Mouse (Mus musculus): ENCODE data around the gene Prkcq.

DNA sequence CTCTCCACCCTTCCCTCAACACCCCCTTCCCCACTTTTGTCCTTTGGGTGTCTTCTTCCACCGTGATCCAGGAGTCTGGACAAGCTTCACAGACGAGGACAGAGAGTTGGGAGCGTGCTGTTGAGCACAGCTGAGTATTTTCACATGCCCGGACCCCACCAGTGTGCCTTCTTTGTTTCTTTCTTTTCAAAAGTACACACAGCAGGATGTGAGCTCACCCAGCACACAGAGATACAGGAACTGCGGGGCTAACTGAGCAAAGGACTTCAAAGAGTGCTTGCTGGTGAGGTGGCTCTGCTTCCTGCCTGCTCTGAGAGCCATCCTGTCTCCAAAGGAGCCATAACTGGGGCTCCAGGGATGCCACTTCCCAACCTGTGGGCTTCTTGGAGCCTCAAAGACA, 32.3 kb downstream of the Prkcq start:
- TF ChIP-seq CTCF (IDR thresholded peaks at IDR 0.05; ENCODE audit: insufficient read depth, low read length) (no peak), POLR2A (IDR thresholded peaks at IDR 0.05; ENCODE audit: borderline replicate concordance, extremely low read depth, low read depth, low read length) (no peak)
